ENCODE assay signal across 20 mouse cellular contexts in genomic region chr7:112285573-112285972, GRCm38 (mm10). TPM values are rescaled to one million over a fixed set of nuclear protein-coding genes. Genes with fewer than 3 reads are reported as not detected.
DNase-seq lines count a peak whose midpoint lies in the region; ATAC-seq lines count a peak whose summit lies in the region.
"Had no signal": no experiment of that assay in that cellular context is flagged by ENCODE, and none has a peak within 500 bp of the region (broad histone marks: within the 10 kb centered on the region; RNA-seq: fewer than 3 reads in every experiment).

No protein-coding gene starts in this region.

- no peaks in the 10 kb centered on the region for H3K9me3 ChIP-seq in heart, embryonic 15.5 days (replicated peaks)
- H3K9me3 ChIP-seq in kidney, embryonic 14.5 days (ENCODE audit: control insufficient read depth, low read length) = no peaks in the 10 kb centered on the region
- H3K9me3 ChIP-seq: embryonic facial prominence, embryonic 13.5 days; hindbrain, embryonic 12.5 days; limb, embryonic 10.5 days; liver, embryonic 12.5 days; midbrain, embryonic 12.5 days; neural tube, embryonic 12.5 days had no signal

- no peaks in the 10 kb centered on the region for H3K79me2 ChIP-seq in macrophage (ENCODE audit: inconsistent target)

- 75% methylated on average over 8 of the region's 8 CpGs for WGBS in heart, embryonic 15.5 days
- 4% methylated on average over 8 of the region's 8 CpGs for WGBS in macrophage (ENCODE audit: missing documents)
- WGBS in kidney, embryonic 14.5 days = 79% methylated on average over 8 of the region's 8 CpGs

- no peak for DNase-seq in heart, adult 11 months
- peak; percentile 24 for DNase-seq in thymus, postnatal 14 days
- no peak for DNase-seq in thymus, postnatal 0 days (ENCODE audit: low spot score)
- DNase-seq in adrenal gland, adult 2 months = no peak
- DNase-seq: cerebellum, postnatal 10 days; gastrocnemius, postnatal 36 days; kidney, adult 9 months; kidney, postnatal 36 days; lung, adult 2 months; spleen, adult 18-20 months had no signal

- no peaks in the 10 kb centered on the region for H3K36me3 ChIP-seq in heart, embryonic 15.5 days
- no peaks in the 10 kb centered on the region for H3K36me3 ChIP-seq in macrophage (ENCODE audit: inconsistent target)
- H3K36me3 ChIP-seq in kidney, embryonic 14.5 days (ENCODE audit: control insufficient read depth, insufficient read depth, low read length) = no peaks in the 10 kb centered on the region
- H3K36me3 ChIP-seq: embryonic facial prominence, embryonic 13.5 days; hindbrain, embryonic 12.5 days; limb, embryonic 10.5 days; liver, embryonic 12.5 days; midbrain, embryonic 12.5 days; neural tube, embryonic 12.5 days had no signal

- H3K4me3 ChIP-seq in heart, embryonic 15.5 days = no peak overlapping the region
- no peak overlapping the region for H3K4me3 ChIP-seq in macrophage (ENCODE audit: inconsistent target)
- H3K4me3 ChIP-seq in kidney, embryonic 14.5 days (ENCODE audit: low read length) = no peak overlapping the region
- H3K4me3 ChIP-seq: embryonic facial prominence, embryonic 13.5 days; hindbrain, embryonic 12.5 days; limb, embryonic 10.5 days; liver, embryonic 12.5 days; midbrain, embryonic 12.5 days; neural tube, embryonic 12.5 days had no signal

- H3K9ac ChIP-seq in heart, embryonic 15.5 days = no peak overlapping the region
- no peak overlapping the region for H3K9ac ChIP-seq in kidney, embryonic 14.5 days (ENCODE audit: low read depth, low read length)
- H3K9ac ChIP-seq: embryonic facial prominence, embryonic 13.5 days; hindbrain, embryonic 12.5 days; liver, embryonic 12.5 days; midbrain, embryonic 12.5 days; neural tube, embryonic 12.5 days had no signal

- no peaks in the 10 kb centered on the region for H3K27me3 ChIP-seq in heart, embryonic 15.5 days
- H3K27me3 ChIP-seq in kidney, embryonic 14.5 days (ENCODE audit: control insufficient read depth, insufficient read depth, low read length) = no peaks in the 10 kb centered on the region
- H3K27me3 ChIP-seq: embryonic facial prominence, embryonic 13.5 days; hindbrain, embryonic 12.5 days; liver, embryonic 12.5 days; midbrain, embryonic 12.5 days; neural tube, embryonic 12.5 days had no signal

- no peak for ATAC-seq in heart, embryonic 15.5 days (replicated peaks; ENCODE audit: insufficient number of reproducible peaks, insufficient read depth, low FRiP score, low read depth)
- no peak for ATAC-seq in kidney, embryonic 14.5 days (ENCODE audit: low FRiP score, low TSS enrichment)
- ATAC-seq: forebrain, embryonic 14.5 days; liver, embryonic 12.5 days had no signal

- no peak overlapping the region for H3K4me2 ChIP-seq in heart, embryonic 15.5 days
- H3K4me2 ChIP-seq in kidney, embryonic 14.5 days (replicated peaks; ENCODE audit: low read depth, low read length) = no peak overlapping the region
- H3K4me2 ChIP-seq: embryonic facial prominence, embryonic 13.5 days; hindbrain, embryonic 12.5 days; liver, embryonic 12.5 days; midbrain, embryonic 12.5 days; neural tube, embryonic 12.5 days had no signal

- H3K4me1 ChIP-seq in heart, embryonic 15.5 days (replicated peaks) = peaks cover 90% of the 10 kb centered on the region
- peaks cover 7% of the 10 kb centered on the region; the same call in 1 of the 2 replicates for H3K4me1 ChIP-seq in kidney, embryonic 14.5 days (ENCODE audit: control insufficient read depth, insufficient read depth, low read length)
- H3K4me1 ChIP-seq: hindbrain, embryonic 12.5 days; midbrain, embryonic 12.5 days had no signal

- H3K27ac ChIP-seq in heart, embryonic 15.5 days = peak overlapping the region; percentile 95
- H3K27ac ChIP-seq in macrophage = peak overlapping the region; percentile 25
- no peak overlapping the region for H3K27ac ChIP-seq in kidney, embryonic 14.5 days (ENCODE audit: low read depth, low read length)
- H3K27ac ChIP-seq: embryonic facial prominence, embryonic 13.5 days; hindbrain, embryonic 12.5 days; limb, embryonic 10.5 days; liver, embryonic 12.5 days; midbrain, embryonic 12.5 days; neural tube, embryonic 12.5 days had no signal

RNA-seq across cellular contexts. Expression of gene Mical2, which starts 59.9 kb away (rescaled TPM):
- polyA plus RNA-seq in heart, embryonic 15.5 days (2015; fragmentation: Nextera tagmentation; extraction: Ambion mirVana) = 132 and 134 TPM in 2 replicates
- 0.51 and 0.85 TPM in 2 replicates for polyA plus RNA-seq in thymus, postnatal 0 days (2015; fragmentation: Nextera tagmentation; extraction: Ambion mirVana)
- total RNA-seq in macrophage (2018; cell fraction: chromatin; rRNA removed) = 10 to 100 TPM in 11 of 26 experiments, 1 to 10 TPM in 15; 1.8 to 33.8 (median 8.2) TPM
- total RNA-seq in macrophage (2018; cell fraction: cytosol; rRNA removed) = 1 to 10 TPM; 1.3 to 4.6 (median 2.3) TPM
- total RNA-seq in macrophage (2018; cell fraction: nucleus; rRNA removed) = 10 to 100 TPM in 3 of 26 experiments, 1 to 10 TPM in 23; 1.3 to 24.4 (median 3.6) TPM
- 2.3 to 7.6 TPM (median 4.0 TPM) in 3 replicates for polyA plus RNA-seq in macrophage (2018)
- 10 to 100 TPM; 10.6 to 14.3 TPM for total RNA-seq in adrenal gland, adult 2 months (2021)
- polyA plus RNA-seq in adrenal gland, adult 2 months (2012; rRNA removed) = 3.8 and 4.1 TPM in 2 replicates
- 5.0 and 7.7 TPM in 2 replicates for polyA plus RNA-seq in kidney, embryonic 14.5 days (2014; fragmentation: Nextera tagmentation; extraction: Ambion mirVana)

Comparison
In these comparisons a context has a peak if more than half of its experiments do, and no peak if none do; other contexts are left out.
1. RNA of gene Mical2, which starts 59.9 kb away (polyA plus RNA-seq): 132 to 134 TPM in heart, embryonic 15.5 days; 5.0 to 7.7 TPM in kidney, embryonic 14.5 days, 2.3 to 7.6 TPM in macrophage, 3.8 to 4.1 TPM in adrenal gland, adult 2 months and 0.51 to 0.85 TPM in thymus, postnatal 0 days; every median in the first group is over 10 times any median in the second.